Mouse (Mus musculus) megakaryocyte progenitor cell, adult 5-6 weeks (primary cell): ENCODE data around the gene Gm20747. TPM values are rescaled to one million over a fixed set of nuclear protein-coding genes. Genes with fewer than 3 reads are reported as not detected.
"Not testable (repeated sequence)": the region's sequence is repeated elsewhere in the genome, so short reads cannot be mapped to it uniquely, and the experiment has no call there.

ENCODE experiments used
- ATAC-seq: replicated peaks from 2 replicates; pipeline ENCODE4 v1.8.0; 2016; ENCODE audit warnings: mild to moderate bottlenecking, moderate TSS enrichment, inconsistent platforms; ENCODE audit not compliant: poor library complexity
- total RNA-seq, 2 experiments: library from RNA; stranded (forward) in 1 of 2; stranded (reverse) in 1 of 2; fragments of 157-497, 149-512 nt in 1 of 2; fragments of 200-1000 nt in 1 of 2; gene quantifications; 2 replicates each; pipeline versions ENCODE4 v1.2.3 to v1.2.4; 2015 to 2017

Gene Gm20747
- total RNA-seq (2015) (not detected in 2 replicates), total RNA-seq (2017) (not detected in 2 replicates)

DNA sequence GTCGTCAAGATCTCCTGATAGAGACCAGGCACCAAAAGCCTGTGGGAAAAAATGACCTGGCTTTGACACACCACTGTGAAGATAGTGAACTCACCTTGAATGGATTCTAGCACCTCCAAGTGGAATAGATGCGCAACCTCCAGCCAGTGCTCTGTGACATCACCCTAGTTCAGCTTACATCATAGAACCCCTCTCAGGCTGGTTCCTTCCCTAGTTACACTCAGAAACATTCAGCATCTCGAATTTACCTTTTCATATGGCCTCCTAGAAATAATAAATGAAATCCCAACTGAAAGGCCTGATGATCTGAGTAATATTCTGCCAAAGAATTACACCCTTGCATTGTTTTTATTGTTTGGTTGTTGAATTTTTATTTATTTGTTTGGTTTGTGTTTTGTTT, at the start of gene Gm20747:
Gene Gm20747, minus strand, starts transcription at position 101 of the 400 bp plus-strand sequence.
- ATAC-seq = not testable (repeated sequence)
